Mouse (Mus musculus): ENCODE results near the gene 0610030E20Rik.

The 0610030E20Rik gene

GRCm38 (mm10) chr6:72348411-72348810 is 1.3 kb downstream of the 0610030E20Rik start:
- no peak for DNase-seq (ENCODE audit: low read depth, low spot score)

GRCm38 (mm10) chr6:72350214-72350613 is 3.1 kb downstream of the 0610030E20Rik start:
- no peak for DNase-seq (ENCODE audit: low read depth, low spot score)

- DNase-seq (ENCODE audit: low read depth, low spot score) = no peak
Measured at GRCm38 (mm10) chr6:72352636-72353405, 5.7 kb downstream of the 0610030E20Rik start.

DNA sequence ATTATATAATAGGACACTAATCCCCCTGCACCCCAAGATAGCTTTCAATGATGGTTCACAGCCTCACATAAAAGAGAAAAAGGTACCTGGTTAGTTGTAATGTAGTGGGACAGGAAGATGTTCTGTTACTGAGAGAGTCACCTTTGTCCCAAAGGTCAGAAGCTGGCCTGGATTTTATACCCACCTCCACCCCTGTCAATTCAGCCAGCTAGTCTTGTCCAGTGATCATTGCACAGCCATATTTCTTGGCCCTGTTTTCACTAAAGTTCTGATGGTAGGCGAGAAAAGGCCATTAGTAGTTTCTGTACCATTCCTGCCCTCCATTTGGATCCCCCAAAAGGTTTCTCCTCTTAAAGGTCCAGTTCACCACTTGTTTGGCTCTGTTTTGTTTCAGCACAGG is 6.9 kb downstream of the 0610030E20Rik start:
- no peak for DNase-seq (ENCODE audit: low read depth, low spot score)

DNA sequence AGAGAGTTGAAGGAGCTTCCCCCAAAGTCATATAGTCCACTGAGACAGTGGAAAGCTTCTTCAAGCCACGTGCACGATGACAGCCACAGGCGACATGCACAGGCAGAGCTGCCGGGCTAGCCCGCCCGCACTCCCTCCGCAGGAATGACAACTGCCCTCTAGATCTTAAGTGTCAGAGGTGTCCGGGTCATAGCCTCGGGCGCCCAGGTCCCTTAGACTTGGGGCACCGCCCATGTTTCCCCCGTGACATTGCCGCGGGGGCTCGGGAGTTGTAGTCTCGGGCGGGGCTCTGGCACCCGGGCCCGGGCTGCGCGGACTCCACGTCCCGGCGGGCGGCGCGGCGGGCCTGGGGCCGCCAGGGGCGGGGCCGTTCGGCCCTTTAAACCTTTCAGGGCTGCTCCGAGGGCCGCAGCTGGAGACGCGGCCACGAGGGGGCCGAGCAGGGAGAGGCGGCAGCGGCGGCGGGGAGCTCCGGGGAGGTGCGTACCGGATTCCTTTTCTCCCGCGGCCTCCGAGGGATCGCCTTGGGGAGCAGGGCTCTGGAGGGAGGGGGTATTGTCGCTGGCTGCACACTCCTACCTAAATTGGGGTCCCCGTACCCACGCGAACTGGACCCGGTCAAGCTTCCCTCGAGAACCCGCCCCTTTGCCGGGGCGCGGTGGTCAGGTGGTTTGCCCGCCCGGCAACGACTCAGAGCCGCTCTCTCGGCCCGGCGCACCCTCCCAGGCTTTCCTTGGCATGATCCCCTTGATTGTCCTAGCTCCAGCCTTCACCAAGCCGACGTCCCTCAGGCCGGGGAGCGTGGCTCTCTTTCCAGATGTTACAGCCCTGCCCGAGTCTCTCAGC is 8.2 kb downstream of the 0610030E20Rik start, which contains the start of gene Tmem150a:
TSS of gene Tmem150a (plus strand) at position 382 of the 846 bp plus-strand sequence.
- peak; percentile 35 for DNase-seq (ENCODE audit: low read depth, low spot score)

DNA sequence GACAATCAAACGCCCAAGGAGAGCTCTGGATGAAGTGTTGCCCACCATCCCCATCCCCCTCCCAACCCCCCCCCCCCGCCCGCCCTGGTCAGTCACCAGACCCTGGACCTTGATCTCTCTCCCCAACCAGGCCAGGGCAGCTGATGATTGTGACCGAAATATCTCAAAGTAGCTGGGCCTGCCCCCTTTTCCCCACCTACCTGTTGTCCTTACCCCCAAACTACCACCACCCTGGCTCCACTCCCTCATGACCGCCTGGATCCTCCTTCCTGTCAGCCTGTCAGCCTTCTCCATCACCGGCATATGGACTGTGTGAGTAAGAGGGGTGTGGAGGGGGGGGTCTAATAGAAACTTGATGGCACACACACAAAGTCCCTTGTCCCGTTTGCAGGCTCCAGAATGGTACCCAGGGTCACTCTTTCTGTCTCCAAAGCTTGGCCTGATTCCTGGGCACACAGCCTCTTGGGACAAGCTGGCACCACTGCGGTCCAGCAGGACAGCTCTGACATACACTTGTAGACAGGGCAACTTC is 8.9 kb downstream of the 0610030E20Rik start:
- no peak for DNase-seq (ENCODE audit: low read depth, low spot score)

GRCm38 (mm10) chr6:72357164-72358079 is 10.3 kb downstream of the 0610030E20Rik start:
- no peak for DNase-seq (ENCODE audit: low read depth, low spot score)

DNA sequence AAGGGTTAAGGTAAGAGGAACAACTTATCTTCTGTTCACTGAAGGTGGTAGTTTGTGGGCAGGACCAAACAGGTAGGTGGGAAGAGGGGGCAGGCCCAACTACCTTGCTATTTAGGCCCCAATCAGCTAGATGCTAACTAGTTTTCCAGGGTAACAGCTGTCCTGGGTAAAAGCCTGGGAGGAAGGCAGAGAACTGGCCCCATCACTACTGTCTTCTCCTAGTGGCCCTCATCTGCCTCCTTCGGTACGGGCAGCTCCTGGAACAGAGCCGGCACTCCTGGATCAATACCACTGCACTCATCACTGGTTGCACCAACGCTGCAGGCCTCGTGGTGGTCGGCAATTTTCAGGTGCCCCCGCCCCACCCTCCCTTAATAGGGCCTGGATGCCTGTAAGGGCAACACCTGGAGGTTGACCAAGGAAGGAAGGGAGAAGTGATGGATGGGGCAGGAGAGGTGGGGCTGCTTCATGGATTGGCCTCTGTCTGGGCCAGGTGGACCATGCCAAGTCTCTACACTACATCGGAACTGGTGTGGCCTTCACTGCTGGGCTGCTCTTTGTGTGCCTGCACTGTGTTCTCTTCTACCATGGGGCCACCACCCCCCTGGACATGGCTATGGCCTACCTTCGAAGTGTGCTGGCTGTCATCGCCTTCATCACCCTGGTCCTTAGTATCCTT is 11.1 kb downstream of the 0610030E20Rik start:
- no peak for DNase-seq (ENCODE audit: low read depth, low spot score)

DNA sequence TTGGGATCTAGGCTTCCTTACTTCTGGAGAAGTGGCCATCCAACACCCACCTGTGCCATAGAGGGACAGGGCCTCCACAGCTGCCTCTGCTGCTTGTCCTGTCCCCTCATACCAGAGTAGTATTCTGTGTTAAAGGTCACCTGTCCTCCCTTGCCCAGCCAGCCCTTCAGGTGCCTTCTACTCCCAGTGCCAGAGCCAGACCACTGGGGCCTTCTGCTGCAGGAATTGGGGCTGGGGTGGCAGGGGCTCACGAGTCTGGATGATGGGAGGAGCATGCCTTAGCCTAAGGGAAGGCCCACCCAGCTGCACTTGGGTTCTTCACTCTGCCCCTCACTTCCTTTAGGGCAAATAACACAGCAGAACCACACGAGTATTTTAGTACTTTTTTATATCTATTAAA is 12.2 kb downstream of the 0610030E20Rik start:
- no peak for DNase-seq (ENCODE audit: low read depth, low spot score)

GRCm38 (mm10) chr6:72359891-72360598 is 12.9 kb downstream of the 0610030E20Rik start:
- DNase-seq (ENCODE audit: low read depth, low spot score) = no peak

DNA sequence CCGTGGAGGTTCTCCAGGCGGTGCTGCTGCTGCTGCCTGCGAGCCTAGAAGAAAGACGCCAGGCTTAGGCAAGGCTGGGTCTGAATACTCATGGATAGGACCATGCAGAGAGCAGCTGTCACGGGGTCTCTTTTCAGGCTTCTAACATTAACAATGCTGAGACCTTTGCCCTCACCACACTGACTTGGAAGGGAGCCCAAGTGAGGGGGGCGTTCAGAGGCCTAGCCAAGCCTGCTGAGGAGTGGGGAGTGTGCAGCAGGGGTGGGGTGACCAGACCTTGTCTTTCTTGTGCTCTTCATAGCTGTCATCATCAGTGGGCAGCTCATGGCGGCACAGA is 13.4 kb downstream of the 0610030E20Rik start:
- no peak for DNase-seq (ENCODE audit: low read depth, low spot score)

GRCm38 (mm10) chr6:72361121-72361551 is 14.0 kb downstream of the 0610030E20Rik start:
- DNase-seq (ENCODE audit: low read depth, low spot score) = no peak

DNA sequence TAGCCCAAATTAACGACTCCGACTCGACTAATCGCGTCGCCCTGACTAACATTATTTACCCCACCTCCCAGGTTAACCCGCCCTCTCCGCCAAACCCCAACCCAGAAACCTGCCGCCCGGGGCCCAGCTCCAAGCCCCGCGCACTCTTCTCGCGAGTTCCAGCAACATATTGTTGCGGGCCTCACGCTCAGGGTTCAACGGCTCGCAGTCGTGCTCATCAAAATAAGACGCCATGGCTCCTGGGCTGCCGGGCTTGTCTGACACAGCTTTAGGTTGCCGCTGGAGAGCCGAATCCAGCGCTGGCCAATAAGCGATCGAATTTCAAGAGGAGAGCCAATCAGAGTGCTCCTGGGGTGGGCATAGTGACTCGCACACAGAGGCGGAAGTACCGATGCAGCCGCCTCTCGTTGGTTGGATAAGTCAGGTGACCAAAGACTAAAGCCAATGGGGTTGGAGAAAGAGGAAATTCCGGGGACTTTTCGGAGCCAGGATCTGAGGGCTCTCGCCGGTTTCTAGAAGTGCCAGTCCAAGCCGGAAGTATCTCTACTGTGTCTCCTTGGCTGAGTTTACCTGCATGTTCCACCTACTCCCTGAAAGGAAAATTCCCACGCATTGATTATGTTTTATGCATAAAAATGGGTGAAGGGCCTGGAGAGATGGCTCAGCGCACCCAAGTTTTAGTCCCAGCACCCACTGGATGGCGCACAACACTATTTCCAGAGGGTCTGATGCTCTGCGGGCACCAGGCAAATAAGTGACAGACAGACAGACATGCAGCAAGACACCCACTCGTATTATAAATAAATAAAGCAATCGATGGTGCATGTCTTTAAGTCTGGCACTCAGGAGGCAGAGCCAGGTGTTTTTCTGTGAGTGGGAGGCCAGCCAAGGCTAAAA is 15.3 kb downstream of the 0610030E20Rik start:
- DNase-seq (ENCODE audit: low read depth, low spot score) = peak; percentile 99

- DNase-seq (ENCODE audit: low read depth, low spot score) = no peak
Measured at GRCm38 (mm10) chr6:72364009-72364408, 16.9 kb downstream of the 0610030E20Rik start.

DNA sequence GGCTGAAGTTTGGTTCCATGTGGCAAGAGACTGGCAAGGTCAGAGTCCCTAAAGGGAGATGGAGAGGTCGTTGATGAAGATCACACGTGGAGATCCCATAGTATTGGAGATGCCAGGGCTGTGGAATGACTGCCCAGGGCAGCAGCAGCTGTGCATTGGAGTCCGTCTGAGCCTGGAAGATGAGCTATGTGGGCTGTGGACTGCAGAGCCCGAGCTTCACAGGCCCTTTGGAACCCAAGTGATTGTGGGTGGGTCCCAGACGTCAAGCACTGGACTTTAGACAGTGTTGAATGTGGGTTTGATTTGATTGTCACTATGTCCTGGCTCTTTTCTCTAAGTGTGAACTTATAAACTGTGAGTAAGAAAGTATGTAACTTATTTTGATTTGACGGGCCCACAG is 17.9 kb downstream of the 0610030E20Rik start:
- no peak for DNase-seq (ENCODE audit: low read depth, low spot score)

DNA sequence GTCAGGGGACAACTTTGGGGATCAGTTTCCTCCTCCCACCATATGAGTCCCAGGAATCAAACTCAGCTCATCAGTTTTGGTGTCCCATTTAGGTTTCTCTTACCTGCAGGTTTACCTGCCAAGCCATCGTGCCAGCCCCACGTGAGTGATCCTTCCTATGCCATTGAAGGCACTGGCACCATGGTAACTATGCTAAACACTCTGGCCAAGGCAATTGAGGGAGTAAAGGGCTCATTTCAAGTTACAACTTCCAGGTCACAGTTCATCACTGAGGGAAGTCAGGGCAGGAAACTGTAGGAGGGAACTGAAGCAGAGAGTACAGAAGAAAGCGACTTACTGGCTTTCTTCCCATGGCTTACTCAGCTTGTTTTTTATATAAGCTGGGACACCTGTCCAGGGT is 19.2 kb downstream of the 0610030E20Rik start:
- DNase-seq (ENCODE audit: low read depth, low spot score) = no peak

DNA sequence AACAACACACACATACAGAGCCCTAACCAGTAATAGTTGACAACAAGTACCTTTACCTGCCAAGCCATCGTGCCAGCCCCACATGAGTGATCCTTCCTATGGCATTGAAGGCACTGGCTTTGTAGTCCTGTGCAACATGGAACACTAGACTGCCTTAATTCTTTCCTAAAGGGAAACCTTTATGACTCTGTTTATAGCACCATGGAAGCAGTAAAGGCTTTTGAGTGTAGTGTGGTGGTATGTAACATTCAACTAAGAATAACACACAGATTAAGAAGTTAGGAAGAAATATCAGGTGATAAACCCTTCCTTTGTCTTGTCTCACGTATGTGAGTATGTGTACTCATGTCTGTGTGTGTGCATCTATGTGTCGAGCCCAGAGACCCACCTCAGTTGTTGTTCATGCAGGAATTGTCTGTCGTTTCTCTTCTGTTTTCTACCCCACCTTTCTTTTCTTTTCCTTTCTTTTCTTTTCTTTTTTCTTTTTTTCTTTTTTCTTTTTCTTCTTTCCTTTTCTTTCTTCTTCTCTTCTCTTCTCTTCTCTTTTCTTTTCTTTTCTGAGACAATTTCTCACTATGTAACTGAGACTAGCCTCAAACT is 19.8 kb downstream of the 0610030E20Rik start, which contains the start of gene Rnf181:
TSS of gene Rnf181 (minus strand) at position 113 of the 600 bp plus-strand sequence.
- no peak for DNase-seq (ENCODE audit: low read depth, low spot score)

GRCm38 (mm10) chr6:72367460-72367974 is 20.4 kb downstream of the 0610030E20Rik start:
- no peak for DNase-seq (ENCODE audit: low read depth, low spot score)

Measured in telencephalon, adult 2 months (tissue).